Mouse (Mus musculus) hematopoietic stem cell, adult 5-6 weeks (primary cell): ENCODE measurements at regions not wholly inside any gene's neighbourhood (a gene's known extent, or its start where the extent isn't known, plus 50 kb on each side); places are given as distances from the start of the nearest gene placed in this dataset.
A peak's percentile ranks its signal among the peaks of the same experiment; 100 is the strongest.
"Not testable (repeated sequence)": the region's sequence is repeated elsewhere in the genome, so short reads cannot be mapped to it uniquely, and the experiment has no call there.

Source experiments
- ATAC-seq, 2 experiments: fragments of 125-278 bp in 1 of 2; replicated peaks in 1 of 2; 2 replicates each; pipeline ENCODE4 v1.8.0; 2016 to 2017; ENCODE audit warnings: inconsistent platforms in 2 of 2, mild to moderate bottlenecking in 2 of 2, moderate number of reproducible peaks in 2 of 2, low read depth in 1 of 2, moderate TSS enrichment in 1 of 2; ENCODE audit not compliant: low FRiP score in 2 of 2, poor library complexity in 2 of 2, severe bottlenecking in 2 of 2, insufficient read depth in 1 of 2, low TSS enrichment in 1 of 2

GRCm38 (mm10) chr10:66616280-66616679, 479.6 kb upstream of the Jmjd1c start:
- no peak for ATAC-seq

- ATAC-seq: no peak
Measured at GRCm38 (mm10) chr10:66630996-66631395, 464.9 kb upstream of the Jmjd1c start.

GRCm38 (mm10) chr10:66640890-66641847, 454.8 kb upstream of the Jmjd1c start:
- no peak for ATAC-seq

DNA sequence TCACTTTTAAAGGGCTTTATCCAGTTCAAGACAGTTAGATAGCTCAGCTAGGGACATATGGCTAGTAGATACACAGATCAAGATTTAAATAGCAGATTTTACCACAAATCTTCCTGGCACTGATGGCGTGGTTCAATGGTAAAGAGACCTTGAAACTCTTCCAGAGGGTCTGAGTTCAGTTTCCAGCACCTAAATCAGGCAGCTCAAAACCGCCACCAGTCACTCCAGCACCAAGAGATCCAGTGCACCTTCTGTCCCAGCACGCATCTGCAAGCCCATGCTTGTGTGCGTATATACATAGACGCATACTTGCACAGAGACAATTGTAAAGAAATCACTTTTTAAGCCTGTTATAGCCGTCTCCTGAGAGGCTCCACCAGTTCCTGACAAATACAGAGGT, 454.0 kb upstream of the Jmjd1c start:
- ATAC-seq: no peak

DNA sequence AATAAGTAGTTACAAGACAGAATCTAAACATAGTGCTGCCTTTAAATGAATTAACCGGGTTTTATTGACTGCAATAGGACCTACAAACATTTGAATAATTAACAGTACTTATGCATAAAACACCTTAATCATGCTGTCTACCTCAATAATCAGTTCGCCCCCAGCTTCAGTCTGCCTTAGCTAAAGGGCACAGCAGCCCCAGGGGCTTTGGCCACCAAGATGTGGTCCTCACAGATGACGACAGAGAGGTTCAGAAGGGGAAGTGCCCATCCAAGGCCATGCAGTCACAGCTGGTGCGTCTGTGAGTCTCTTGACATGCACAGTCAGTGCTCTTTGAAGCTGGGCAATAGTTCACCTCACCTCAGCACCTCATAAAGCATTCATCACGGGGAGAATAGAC, 452.8 kb upstream of the Jmjd1c start:
- no peak for ATAC-seq

DNA sequence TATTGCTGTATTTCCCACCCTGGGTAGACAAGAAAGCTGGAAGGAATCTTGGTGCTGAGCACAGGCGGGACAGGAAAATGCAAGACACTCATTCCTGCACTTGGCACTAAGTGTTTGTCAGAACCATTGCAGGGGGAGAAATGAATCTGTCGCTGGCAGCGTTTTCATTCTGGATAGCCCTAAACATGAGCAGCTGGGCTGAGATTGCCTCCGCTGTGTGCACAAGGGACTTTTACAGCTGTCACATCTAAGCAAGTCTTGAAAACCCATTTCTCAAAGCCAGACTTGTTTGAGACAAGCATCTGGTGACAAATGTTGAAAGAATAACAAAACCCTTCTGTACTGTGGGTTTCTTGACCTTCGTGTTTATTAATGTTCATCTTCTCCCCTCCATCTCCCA, 438.4 kb upstream of the Jmjd1c start:
- ATAC-seq: no peak

GRCm38 (mm10) chr10:66683160-66683559, 412.8 kb upstream of the Jmjd1c start:
- ATAC-seq: no peak

DNA sequence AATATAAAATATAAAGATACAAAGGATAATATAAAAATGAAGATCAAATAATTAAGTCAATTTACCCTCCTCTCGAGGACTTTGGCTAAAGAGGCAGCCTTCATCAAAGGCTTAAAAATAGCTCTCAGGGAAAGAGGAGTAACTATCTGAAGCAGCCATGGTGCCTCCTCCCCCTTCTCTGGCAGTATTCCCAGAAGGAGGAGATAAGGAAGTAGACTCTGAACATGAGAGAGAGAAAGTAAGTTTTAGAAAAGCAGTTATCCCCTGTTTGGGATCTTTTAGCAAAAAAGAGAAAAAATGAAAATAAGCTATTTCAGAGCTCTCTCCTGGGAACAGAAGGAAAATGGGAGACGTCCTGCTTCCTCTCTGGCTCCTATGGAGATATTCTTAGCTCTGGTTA, 406.7 kb upstream of the Jmjd1c start:
- not testable (repeated sequence) for ATAC-seq

DNA sequence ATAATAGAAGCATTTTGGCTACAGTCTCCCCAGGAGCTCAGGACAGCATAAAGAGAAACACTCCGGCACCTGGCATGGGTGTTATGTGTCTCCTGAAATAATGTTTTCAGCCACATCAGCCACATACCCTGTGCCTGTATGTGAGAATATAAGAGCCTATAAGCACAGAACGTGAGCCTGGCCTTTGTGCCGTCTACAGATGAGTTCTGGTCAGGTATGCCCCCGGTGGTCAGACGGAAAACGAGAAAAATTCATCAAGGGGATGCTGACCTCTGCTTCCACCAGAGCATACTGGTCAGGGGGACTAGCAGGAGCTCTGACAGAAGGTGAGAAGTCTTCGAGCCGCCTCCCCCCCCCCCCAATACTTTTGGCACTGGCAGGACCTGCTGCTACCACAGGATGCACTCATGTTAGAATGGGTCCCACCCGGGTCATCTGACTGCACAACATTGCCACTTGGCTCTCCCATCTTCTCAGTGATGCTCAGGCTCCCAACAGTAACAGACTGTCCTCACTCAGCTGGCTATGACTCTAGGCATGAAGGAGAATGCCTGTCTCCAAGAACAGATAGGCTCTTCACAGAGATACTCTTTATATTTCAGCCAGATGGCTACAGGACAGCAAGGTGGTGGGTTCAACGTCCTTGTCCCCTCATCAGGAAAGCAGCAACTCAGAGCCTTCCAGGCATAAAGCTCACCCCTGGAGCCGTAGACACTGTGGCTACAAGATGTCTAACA, 401.2 kb upstream of the Jmjd1c start:
- no peak for ATAC-seq

- not testable (repeated sequence) for ATAC-seq
Measured at GRCm38 (mm10) chr10:66714926-66715325, 381.0 kb upstream of the Jmjd1c start.

GRCm38 (mm10) chr10:66717909-66718308, 378.0 kb upstream of the Jmjd1c start:
- ATAC-seq: no peak

DNA sequence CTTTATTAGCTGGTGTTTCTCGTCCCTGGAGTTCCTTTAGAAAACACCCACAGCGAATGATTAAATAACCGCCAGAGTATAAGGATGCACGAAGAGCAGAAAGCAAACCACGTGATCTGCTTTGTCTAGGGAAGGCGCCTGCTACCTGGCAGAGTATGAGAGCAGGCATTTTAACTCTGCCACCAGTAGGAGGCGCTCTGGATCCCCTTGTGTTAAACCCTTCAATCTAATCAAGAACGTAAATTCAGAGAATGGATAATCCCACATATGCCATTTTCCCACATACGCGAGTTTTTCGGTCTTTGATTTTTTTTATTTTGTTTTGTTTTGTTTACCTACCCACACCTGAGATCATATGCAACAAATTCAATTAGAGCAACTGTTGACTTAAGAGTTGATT, 376.1 kb upstream of the Jmjd1c start:
- ATAC-seq: no peak

GRCm38 (mm10) chr10:66733631-66734030, 362.3 kb upstream of the Jmjd1c start:
- ATAC-seq: no peak

- ATAC-seq: no peak
Measured at GRCm38 (mm10) chr10:66734853-66735252, 361.1 kb upstream of the Jmjd1c start.

DNA sequence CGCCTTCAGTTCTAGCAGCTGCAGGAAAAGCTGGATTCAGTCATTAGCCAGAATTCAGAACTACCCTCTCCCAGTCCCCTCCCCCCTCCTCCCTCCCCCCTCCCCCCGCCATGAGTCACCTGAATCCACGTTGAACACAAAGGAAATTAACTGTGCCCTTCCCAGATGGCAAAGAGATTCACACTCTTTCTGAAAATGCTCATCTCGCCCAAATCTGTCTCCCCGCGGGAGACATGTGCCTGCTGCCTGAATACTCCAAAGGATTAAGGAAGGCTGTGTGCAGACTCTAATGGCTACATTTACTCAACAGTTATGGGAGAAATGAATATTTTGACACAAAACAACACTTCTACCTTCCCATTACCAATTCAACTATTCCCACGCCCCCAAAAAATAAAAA, 356.9 kb upstream of the Jmjd1c start:
- ATAC-seq: no peak

DNA sequence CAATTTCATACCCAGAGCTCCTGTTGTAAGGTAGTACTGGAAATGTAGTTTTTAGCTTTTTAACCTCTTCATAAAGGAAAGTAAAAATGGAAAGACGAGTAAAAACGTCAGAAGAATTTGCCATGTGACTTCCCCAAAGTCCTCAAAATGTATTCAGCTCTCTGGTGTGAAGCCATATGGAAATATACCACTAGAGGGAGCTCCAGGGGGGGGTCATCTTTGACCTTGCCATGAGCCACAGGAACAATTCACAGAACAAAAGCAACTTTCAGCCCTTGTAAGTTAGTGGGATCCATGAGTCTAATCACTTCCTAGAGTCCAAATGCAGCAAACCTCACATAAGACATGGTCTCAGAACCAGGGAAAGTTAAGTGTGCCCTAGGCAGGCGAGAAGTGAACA, 354.1 kb upstream of the Jmjd1c start:
- ATAC-seq: peak; percentile 48 to 64; a peak in 2 of 4 replicates

- ATAC-seq: no peak
Measured at GRCm38 (mm10) chr10:66743254-66743653, 352.7 kb upstream of the Jmjd1c start.

- no peak for ATAC-seq
Measured at GRCm38 (mm10) chr10:66745871-66746270, 350.1 kb upstream of the Jmjd1c start.
